Mouse (Mus musculus): ENCODE data around the gene Eln.

The Eln gene

DNA sequence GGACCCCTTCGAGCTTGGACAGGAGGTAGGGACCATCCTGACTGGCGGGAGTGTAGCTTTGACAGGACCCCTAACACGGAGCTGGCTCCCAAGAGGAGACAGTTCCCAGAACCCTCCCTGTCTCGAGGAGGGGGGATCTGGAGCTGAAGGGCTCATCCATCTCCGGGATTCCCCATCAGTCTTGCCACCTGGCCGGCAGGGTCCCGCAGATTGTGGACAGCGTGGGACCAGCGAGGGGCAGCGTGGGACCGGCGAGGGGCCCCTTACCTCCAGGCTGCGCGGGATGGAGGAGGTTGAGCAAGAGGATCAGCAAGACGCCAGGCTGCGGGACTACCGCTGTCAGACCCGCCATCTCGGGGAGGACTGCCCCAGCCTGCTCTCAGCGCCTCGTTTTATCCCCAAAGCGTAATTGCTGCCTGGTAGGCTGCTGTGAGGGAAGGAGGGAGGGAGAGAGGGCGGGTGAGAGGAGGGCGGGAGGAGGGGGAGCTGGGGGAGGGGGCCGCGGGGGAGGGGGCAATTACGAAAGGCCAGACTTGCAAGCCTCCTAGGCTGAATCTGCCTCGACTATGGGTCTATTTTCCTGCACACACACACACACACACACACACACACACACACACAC is at the start of gene Eln:
TSS of gene Eln (minus strand) at position 434 of the 622 bp plus-strand sequence.
- DNase-seq = peak; percentile 83

DNA sequence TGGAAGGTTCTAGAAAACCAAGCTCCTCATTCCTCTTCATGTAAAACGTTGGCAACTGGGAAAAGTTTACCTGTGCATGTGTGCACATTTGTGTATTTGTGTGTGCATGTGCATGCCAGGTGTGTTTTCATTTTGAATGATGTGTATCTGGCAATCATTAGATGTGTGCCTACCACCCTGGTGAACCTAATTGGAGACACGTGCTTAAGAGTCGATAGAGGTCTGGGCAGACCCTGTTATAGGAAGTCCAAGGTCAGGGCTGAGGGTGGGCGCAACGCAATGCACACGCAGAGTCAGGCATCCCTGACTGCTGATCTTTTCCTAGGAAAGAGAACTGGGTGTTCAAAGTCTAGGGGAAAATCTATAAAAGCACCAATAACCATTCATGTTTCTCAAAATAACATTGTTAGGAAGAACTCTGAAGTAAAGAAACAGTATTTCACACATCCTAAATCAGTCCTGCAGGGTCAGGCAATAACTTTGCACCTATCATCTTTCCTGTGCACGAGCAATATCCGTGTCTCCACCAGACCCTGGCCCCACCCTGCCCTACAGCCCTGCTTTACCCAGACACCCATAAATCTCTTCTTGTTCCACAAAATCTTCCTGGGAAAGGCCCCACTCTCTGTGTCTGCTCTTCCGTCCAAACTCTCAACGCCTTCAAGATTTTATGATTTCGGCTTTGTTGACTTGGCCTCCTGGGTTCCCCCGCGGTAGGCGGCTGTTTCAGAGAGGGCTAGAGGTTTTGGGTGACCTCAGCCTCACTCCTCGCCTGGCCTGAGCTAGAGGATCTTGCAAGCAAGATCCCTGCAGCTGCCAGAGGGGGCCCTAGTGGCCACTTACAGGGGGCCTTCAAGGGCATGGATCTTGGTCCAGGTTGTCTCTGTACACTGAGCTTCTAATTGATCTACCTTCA is 43.2 kb upstream of the Eln start:
- no peak for DNase-seq

DNA sequence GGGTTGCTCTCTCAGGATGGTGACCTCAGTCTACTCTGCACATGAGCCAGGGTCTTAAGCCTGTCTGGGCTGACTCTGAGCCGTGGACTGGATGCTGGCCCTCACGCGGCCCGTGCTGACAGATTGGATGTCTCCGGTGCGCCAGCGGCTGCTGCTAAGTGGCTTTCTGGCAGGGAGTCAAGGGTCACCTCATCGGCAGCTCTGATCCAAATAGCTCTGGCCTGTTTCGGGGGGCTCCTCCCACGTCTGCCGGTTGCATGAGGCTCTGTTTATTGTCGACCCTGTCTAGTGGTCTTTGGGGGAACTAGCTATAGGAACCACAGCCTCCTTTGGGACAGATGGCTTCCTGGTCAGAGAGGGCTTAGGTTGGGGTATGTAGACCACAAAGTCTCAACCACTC is 41.1 kb upstream of the Eln start:
- DNase-seq = peak; percentile 76

DNA sequence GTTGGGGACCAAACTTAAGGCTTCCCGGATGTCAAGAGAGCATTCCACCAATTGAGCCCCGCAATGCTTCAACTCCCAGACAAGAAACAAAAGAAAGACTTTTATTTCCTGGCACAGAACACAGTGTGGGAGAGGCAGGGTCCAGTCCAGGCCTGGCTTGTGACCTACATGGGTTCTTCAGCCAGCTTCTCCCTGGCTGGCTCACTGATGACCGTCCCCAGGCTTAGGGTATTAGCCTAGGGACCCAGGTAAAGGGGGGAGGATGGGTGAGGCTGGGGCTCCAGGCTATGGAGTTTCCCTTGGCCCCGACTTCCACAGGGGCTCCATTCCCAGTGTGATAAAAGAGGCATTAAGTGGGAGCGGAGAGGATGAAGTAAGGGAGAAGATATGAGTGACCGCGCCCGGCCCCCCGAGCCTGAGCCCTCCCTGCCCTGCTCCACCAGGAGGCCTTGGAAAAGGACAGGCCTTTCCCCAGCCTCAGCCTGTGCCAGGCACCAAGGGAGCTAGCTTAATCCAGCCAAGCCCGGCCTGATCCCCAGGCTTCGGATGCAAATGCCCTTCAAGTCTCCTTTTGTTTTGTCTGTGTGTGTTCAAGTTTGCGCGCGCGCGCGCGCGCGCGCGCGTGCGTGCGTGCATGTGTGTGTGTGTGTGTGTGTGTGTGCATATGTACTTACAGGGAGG is 38.7 kb upstream of the Eln start:
- no peak for DNase-seq

DNA sequence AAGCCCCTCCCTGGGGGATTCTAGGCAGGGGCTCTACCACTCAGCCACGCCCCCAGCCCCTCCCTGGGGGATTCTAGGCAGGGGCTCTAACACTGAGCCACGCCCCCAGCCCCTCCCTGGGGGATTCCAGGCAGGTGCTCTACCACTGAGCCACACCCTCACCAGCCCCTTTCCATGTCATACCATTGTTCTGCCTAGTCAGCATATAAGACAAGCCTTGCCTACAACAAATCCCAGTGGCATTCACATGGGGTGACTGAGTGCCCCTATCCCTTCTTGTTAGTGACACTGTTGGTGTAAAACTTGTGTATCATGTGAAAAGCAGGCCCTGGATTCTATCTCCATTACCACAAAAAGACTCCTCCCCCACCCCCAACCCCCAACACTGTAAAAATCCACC is 36.7 kb upstream of the Eln start:
- no peak for DNase-seq

DNA sequence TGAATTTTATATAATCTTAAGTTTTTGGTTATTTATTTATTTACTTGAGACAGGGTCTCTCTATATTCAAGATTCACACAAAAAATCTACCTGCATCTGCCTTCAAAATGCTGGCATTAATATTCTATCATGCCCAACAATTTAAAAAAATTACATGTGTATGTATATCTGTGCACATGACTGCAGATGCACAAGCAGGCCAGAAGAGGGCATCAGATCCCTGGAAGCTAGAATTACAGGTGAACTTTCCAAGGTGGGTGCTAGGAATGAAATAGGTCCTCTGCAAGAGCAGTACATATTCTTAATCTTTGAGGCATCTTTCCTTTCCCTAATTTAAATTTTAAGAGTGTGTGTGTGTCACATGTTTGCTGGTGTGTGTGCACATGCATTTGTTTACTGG is 33.8 kb upstream of the Eln start:
- no peak for DNase-seq

DNA sequence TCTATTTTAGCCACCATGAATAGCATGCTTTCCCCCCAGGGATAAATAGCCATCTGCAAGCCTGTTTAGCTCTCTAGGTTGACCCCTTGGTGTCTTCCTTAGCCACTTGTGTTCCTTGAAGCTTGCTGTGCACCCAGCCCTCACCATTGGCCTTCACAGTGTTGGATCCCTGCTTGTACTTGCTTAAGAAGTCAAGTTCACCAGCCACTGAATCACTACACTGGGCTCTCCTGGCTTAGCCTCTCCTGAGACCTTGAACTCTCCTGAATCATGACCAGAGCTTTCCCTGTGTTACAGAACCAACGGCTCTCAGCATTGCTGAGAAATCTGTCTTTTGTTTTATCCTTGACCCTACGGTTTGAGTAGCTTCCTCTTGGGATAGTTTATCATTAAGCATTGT is 33.0 kb upstream of the Eln start:
- no peak for DNase-seq

DNA sequence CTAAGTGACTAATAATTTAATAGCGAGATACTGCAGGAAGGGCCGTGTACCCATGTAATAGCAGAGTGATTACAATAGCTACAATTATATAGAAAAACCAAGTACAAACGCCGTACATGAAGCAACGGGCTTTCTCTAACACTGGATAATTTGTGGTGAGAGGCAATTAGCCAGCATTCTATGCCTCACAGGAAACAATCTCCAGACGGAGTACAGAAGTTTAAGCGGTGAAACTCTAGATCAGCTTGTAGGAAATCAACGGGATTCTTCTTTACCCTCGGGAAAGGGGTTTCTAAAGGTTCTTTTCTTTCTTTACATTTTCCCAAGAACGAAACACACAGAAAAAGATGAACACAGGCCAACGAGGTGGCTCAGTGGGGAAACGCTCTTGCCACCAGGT is 29.4 kb upstream of the Eln start:
- no peak for DNase-seq

DNA sequence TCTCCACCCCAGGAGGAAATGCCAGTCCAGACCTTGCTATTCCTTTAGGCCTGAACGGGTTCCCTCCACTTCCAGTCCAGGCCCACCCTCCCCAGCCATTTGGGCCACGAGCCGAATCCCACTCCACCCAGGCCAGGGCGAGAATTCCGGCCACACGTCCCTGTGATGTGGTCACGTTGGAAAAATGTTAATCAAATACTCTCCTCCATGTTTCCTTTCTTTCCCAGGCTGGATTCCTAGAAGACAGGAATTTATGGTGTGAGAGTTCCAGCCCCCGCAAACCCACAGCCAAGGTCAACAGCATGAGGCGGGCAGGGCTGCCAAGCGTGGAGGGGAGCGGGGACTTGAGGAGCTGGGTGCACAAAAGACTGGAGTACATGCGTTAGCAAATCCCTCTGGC is 25.4 kb upstream of the Eln start:
- DNase-seq = peak; percentile 58

DNA sequence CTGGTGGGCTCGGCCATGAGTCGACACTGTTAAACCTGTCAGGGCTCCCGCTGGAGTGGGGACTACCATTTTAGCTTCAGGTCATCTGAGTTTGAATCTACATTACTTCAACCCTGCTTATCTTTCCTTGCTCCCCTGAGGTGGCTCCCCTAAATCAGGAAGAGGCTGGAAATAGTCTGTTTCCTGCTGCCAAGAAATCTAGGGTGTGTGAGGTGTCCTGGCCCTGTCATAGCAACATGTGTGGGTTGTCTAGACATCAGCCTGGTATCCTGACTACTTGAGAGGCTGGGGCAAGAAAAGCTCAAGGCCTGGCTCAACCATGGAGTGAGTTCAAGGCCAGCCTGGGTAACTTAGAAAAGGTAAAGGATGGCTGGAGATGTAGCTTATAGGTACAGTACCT is 24.6 kb upstream of the Eln start:
- DNase-seq = no peak

DNA sequence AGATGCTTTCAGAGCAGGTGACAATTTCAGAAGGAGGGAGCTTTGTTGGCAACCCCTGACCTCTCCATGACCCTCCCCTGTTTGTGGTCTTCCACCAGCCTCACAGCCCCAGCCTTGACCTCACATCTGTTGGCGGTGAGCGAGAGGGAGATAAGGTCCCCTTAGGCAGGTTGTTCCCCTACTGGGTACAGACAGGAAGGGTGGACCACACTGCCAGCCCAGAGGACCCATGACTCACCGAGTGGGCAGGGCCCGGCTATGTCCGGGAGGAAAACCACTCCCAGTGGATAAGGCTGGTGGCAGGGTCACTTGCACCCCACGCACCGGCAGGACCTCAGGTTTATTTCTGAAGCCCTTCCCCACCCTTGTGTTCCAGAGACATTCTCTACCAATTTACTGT is 22.1 kb upstream of the Eln start:
- DNase-seq = peak; percentile 55

DNA sequence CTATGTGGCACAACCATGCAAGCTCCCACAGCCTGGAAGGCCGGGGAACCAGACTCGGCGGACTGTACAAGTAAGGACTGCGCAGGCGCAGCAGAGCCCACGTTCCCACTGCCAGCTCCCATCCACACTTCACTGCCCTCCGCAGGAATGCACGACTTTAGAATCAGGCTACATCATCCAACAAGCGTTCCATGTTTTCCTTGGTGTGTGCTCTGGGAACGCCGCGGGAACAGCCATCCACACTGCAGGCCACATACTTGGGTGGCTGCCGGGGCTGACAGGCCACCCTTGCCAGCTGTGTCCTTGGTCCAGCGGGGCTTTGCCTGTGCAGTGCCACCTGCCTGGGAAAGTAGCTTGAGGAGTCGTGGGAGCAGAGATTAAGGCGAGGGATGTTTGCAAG is 18.3 kb upstream of the Eln start:
- no peak for DNase-seq

DNA sequence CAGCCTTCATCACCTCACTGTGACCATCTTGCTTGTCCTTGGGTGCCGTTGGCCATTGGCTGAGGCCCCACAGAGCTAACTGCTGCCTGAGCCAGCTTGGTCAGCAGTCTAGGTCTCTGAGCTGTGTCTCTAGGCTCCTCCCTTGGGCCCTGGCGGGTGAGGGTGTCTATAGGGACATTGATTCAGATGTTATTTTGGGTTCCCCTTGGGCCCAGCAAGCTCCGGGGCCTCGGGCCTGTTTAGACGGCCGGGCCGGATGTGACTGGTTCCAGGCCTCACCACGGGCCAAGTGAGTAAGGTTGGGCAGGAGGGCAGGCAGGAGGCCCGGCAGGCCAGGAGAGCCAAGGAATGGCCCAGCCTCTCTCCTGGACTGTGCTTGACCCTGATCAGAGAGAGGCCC is 16.2 kb upstream of the Eln start:
- DNase-seq = no peak

DNA sequence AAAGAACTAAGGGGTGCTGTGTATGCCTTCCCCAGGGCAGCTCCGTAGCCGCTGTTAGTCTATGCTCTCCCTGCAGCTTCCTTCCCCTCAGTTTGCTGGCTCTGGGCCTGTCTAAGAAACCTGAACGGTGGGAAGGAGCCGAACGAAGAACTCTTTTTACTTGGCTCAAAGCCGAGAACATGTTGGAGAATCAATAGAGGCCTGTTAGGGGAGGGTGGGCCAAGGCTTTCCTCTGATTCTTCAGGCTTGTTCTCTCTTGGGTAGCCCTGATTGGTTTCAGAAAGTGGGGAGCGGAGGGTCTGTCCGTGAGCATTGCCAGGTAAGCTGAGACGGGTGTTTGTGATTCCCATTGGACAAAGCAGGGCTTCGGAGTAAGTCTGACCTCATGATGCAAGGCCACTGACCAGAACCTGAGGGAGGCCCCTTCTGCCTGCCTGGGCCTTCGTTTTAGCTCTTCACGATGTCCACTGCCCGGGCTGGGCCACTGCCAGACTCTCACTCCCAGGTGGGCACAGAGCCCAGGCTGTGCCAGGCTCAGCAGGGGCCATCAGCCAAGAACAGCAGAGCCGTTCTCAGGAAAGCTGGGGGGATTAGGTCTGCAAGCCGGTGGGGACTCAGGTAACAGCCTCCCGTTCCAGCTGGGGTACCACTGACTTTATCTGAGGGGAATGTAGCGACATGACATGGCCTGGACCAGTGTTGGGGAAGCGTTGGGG is 14.4 kb upstream of the Eln start:
- no peak for DNase-seq

DNA sequence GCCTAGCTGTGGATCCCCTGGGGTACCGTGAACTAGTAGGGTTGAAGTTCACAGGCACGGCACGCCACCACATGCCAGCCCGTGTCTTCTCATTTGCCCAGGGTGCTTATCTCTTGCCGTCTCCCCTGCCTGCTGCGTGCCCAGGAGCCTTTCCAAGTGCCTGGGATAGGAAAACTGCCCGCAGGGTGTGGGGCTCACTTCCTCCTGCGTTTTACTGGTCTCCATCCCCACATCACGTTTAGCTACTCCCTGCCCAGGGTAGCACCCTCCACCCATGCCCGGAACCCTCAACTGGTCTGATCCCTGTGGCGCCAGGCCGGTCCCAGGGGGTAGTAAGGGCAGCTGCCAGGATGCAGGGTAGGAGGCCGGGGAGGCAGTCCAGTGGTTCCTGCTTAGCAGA is 8.9 kb upstream of the Eln start:
- no peak for DNase-seq

DNA sequence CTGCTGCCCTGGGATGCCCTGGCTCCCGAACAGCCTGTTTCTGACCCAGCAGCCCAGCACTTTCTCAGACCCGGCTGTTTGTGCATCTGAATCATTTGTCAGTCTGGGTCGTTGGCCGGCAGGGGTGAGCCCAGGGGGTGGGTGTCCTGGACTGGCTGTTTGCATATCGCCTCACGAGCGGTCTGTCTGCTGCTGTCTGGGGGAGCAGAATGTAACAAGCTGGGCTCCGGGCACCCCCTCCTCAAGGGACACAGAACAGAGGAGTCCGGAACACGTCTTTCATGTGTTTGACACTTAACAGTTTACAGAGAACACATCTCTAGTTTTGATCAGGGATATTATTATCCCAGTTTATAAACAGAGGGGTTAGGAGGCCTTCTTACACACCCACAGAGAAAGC is 7.0 kb upstream of the Eln start:
- peak; percentile 61 for DNase-seq

DNA sequence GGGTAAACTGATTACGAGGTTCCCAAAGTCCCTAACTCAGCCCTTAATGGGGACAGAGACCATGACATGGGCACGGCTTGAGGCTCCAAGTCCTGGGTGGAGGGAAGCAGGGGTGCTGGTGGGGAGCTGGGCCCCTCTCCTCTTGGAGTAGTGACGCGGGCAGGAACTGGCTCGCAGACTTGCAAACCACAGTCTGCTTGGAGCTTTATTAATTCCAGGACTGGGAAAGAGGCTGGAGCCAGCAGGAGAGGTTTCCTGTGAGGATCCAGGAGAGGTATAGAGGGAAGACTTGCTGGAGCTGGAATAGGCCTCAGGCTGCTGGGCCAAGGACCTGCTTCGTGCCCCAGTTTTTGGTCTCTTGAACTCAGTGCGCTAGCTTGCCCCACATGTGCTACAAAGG is 3.3 kb upstream of the Eln start:
- no peak for DNase-seq

DNA sequence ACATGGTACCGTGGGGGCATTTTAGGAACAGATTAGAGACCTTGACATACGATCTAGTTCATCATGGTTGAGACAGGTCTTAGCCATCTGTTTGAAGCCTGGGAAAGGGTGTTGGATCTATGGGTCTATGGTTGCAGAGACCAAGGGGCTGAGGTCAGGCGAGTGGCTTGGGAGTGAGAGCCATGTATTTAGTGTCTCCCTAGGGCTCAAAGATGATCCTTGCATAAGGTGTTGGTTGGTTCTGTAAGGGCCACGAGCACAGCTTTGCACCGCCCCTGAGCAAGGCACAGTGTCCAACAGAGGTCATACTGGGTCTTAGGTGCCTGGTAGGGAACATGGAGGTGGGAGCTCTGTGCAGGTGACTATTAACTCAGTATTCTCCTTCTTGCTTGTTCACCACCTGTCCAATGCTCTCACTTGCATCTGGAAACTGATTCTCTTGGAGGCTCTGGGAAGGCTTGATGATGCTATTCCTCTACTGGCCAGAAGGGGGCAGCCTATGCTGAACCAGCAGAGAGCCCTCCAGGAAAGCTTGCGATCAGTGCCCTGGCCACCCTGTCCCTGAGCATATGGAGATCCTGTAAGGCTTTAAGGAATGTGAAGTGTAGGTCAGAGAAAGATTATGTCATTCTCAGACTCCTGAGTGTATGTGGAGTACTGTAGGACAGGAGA is 960 bp upstream of the Eln start:
- peak; percentile 79 for DNase-seq

DNA sequence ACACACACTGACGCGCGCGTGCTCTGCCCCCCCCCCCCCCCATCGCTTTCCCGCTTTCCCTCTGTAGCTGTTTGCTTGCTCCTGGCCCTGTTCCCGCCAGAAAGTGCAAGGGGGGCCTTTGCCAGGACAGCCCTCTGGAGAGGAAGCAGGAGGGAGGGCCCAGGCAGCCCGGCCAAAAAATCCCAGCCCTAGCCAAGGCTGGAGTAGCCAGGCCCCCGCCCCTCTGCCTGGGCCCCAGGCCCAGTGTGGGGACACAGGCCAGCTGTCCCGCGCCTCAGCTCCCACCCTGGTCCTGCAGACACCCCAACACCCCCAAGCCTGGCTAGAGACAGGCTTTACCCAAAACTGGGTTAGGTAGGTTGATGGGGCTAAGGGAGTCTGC is 380 bp upstream of the Eln start:
- peak; percentile 94 for DNase-seq

DNA sequence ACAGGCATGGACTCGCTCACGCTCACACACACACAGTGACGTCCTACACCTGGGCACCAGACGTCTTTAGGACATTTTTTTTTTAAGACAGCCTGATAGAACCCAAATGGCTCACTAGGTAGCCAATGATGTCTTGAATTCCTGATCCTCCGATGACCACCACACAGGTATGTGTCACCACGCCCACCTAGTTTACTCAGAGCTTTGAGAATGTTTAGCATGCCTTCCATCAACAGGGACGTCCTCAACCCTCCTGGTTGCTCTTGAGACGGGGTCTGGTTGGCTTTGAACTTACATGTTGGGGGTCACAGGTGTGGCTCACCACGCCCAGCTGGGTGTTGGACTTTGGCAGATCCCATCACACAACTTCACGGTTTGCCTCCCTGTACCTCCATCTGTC is 922 bp downstream of the Eln start:
- DNase-seq = no peak

DNA sequence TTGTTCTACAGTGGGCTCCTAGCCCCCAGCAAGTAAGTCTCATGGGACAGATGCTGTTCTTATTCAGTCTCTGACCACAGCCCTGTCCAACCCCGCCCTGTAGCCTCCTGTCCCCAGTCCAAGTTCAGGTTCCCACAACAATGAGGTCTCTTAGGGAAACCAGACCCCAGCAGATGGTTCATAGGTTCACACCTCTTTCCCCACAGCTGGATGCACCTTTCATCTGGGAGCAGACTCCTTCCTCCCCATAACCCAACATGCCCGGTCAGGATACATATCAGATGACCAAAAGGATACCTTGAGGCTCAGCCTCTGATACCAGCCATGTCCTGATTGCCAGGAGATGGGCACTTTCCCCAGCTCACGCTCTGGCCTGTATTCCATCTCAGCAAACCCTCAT is 1.3 kb downstream of the Eln start:
- no peak for DNase-seq

DNA sequence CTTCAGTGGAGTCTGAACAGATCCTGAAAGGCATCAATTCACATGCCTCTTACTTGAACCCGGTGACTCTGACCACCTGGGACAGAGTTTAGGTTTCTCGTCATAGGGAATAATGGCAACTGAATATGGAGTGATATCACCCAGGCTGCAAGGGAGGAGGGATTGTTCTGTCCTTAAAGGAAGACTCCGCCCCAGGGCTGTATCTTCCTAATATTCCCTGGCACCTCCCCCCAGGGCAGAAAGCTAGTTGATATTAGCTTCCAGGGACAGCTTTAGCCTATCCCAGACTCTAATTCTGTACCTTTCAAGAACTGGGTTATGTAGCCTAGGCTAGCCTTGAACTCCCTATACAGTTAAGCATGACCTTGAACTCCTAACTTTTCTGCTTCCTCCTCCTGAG is 2.1 kb downstream of the Eln start:
- DNase-seq = no peak

DNA sequence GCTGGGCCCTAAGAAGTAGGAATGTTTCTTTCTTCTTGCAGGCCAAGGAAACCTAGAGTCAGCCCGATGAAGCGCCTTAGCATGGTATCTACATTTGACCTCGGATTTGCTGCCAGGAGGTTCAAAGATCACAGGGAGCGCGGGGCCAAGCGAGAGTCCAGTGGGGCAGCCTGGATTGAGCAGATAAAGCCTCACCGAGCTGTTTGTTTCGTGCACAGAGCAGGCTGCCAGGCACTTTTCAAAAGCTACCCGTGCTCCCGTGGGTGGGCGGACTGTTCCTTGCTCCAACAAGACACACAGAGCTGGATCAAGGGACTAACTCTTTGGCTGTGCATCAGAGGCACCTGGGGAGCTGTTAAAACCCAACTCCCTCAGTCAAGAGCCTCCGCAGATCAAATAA is 3.1 kb downstream of the Eln start:
- no peak for DNase-seq

Data from lung, postnatal 14 days (tissue).